Mouse (Mus musculus) lung, postnatal 10 days (tissue): ENCODE data around the gene Gm42906.

Experiments
- DNase-seq: peaks from one replicate; pipeline ENCODE4 v3.0.0; 2021

Gene Gm42906

DNA sequence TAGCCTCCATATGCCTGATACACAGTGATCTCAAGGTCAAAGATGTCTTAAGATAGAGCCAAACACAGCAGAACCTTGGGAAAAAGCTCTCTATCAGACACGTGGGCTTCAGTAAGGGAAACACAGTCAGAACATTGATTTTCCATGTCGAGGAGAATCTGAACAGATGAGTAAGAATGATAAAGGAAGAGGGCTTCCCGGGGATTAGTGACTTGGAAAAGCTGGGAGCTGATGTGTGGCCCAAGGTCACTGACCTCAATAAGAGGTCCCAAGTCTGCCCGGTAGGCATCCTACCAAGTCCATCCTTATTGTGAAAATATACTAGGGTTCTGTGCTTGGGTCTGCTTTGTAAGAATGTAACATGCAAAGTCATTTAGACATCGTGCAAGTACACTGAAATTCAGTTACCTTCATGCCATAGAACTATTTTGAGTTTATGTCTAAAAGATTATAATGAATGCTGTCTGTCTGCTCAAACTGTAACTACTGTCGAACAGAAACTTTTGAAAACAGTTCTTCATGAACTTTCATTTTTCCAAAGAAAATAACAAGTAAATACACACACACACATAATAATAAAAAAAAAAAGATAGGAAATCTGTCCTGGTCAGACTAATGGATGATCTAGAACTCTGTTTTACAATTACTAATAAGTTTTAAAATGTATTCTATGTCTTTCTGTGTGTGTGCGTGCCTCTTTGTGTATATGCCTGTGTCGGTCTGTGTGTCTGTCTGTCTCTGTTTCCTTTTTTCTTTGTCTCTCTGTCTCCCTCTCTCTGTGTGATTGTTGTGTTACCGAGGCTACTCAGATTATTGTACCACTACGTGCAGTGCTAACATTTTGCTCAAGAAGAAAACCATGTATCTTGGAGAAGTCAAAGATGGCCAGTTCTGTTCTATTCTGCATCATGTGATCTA, 322.6 kb downstream of the Gm42906 start:
- DNase-seq = no peak

GRCm38 (mm10) chr5:151104354-151105053, 323.5 kb downstream of the Gm42906 start:
- DNase-seq = no peak

DNA sequence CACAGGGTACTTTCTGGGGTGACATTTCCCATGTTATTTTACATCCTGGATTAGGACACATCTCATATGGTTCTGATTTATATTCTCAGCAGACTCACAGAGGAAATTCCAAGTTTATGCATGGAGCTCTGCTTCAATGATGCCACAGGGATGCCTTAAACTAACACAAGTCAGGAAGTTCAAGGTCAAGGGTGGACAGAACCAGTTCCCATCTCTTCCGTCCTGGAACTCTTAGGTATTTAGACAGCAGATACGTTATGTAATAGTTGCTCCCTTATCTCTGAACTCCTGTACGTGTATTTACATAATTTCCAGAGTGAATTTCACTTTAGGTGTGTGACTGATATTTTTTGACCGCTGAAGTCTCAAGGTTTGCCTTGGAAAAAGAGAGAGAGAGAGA, 324.7 kb downstream of the Gm42906 start:
- no peak for DNase-seq

- DNase-seq = no peak
Observed at GRCm38 (mm10) chr5:151102262-151102661, 325.7 kb downstream of the Gm42906 start.

DNA sequence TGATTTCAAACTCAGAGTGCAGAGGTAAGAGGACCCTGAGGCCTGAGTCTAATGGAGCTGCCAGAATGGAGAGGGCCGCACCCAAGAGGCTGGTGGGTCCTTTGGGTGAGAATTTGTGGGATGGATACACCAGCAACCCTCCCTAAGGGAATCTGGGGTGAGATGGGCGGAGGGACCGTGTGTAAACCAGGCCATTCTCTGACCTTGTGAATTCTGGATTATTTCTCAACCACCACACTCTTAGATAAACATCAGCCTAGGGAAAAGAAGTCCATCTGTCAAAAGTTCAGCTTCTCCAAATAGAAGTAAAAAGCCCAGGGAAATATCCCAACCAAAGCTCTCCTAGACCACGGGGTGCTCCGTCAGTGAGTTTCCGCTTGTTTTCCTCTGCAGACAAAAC, 332.0 kb downstream of the Gm42906 start:
- no peak for DNase-seq

DNA sequence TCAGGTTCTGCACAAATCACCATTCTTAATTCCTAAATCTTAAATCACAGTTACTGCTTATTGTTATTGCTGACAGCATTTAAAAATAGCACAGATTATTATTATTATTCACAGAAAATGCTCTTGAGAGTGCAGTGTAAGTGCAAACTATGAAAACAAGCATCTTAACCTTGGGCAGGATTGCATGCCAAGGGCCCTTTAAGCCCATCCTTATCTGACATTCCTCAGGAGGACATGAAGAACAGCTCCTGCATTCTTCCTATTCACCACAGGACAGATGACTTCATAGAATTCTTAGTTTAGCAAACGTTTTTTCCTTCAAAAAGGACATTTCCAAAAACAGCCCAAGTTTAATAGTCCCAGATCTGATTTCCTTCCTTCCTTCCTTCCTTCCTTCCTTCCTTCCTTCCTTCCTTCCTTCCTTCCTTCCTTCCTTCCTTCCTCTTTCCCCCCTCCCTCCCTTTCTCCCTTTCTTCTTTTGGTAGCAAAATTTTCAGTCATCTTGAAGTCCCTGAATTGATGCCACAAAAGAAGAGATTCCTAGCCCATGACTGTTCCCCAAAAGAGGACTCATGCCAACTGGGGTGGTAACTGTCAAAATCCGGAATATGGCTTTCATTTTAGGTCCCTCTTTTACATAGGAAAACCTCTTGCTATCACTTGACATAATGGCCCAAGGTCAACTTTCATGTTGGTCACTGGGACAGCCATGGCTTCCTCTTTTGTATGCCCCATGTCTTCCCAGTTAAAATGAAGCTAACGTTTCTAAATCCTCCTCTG, 334.9 kb downstream of the Gm42906 start:
- DNase-seq = no peak

DNA sequence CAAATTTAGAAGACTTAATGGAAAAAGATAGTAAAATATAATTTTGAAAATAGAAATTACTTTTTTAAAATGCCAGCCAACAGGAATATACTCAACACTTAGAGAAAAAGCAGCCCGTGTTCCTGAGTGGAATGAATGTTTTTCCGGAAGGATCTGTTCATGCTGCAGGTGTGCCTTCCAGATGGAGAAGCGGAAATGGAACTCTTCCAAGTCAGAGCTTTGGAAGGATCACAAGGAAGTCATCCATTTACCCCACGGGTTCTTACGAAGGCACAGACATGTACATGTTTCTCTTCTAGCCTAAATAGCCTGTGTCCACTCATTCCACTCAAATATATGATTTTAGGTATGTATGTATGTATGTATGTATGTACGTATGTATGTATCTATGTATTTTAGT, 337.0 kb downstream of the Gm42906 start:
- DNase-seq = no peak

- no peak for DNase-seq
Observed at GRCm38 (mm10) chr5:151089201-151089600, 338.8 kb downstream of the Gm42906 start.

DNA sequence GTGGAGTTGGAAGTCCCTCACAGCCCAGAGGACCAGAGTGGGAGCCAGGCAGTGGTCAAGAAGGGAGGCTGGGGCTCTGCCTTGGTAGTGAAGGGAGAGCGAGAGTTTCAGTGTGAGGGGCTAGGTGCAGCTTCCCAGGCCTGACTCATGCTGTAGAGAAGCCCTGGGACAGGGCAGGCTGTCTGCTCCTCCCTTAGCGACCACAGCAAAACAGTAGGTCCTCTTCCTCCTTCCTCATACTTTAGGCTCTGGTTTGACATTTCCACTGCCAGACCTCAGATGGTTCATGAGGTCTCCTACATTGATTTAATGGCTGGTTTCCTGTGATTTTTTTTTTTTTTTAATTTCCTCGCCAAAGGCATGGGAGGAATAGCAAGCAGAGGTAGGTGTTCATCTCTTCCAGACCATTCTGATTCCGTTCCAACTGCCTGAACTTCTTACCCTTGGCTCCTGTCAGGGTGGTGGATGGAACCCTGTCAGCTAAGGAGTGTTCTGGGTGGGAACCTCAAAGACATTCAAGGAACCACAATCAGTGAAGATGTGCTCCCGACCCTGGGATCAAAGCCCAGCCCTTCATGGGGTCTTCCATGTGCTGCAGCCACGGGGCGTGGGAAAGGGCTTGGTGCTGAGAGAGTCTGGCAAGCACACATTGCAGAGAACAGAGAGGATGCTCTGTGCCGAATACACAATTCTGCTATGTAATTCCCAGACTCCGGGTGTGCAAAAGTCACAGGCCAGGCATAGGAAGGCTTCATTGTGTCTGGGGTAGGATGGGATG, 341.3 kb downstream of the Gm42906 start:
- no peak for DNase-seq

DNA sequence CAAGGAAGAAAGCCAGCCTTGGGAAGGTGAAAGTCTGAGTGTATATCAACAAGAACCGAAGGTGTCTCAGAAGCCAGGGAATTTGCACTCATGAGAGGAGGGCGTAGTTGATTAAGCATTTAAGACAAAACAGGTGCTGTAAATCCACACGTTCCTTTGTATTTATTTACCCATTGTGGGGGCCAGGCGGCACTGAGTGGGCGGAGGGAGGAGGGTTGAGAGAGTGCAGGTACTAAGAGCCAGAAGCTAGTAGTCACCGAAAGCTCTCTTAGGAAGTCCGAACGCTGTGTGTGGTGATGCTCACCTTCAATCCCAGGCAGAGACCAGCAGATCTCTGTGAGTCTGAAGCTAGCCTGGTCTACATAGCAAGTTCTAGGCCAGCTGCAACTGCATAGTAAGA, 342.2 kb downstream of the Gm42906 start:
- DNase-seq = no peak

DNA sequence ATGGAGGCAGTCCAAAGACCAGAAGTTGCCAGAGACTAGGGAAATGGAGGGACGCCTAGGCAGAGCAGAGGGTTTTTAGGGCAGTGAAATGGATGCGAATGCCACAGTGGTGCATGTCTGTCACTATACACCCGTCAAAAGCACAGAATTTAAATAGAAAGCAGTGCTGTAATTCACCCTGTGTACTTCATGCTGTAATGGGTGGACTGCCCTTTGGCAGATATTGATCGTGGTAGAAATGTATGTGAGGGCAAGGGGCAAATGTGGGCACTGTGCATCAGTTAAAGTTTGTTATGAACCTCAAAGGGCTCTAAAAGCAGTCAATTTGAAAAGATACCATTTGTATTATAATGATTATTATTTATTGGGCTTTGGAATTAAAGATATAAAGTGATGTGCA, 347.7 kb downstream of the Gm42906 start:
- no peak for DNase-seq

DNA sequence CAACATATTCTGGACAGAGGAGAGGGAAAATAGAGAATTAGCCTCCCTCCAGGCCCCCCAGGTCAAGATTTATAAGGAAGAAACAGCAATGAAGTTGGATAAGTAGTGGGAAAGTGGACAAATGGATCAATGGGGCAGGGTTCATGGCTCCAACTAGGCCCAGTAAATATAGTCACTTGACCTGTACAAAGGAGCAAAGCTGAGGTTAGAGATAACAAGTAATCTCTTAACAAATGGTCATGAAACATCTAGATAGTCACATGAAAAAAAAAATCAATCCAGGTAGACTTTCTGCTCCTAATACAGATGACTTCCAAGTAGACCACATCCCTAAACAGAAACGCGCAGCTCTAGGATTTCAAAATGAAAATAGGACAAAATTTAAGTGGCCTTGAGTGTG, 350.0 kb downstream of the Gm42906 start:
- DNase-seq = no peak

DNA sequence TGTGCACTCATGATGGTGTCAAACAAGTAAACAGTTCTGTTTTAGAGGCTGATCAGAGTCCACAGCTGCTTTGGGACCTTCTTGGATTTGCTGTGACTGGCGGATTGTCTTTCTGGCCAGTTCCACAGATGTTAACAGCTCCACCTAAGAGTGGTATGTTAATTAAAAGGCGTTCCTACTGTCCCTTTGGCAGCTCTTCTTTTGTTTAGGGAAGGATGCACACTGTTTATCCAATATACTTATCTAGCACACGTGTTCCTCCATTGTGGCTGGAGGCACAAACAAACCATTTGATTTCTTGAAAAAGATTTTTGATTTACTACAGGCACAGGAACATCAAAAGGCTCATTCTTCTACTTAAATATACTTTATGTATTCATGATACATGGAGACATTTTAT, 351.0 kb downstream of the Gm42906 start:
- DNase-seq = no peak

GRCm38 (mm10) chr5:151074282-151074681, 353.7 kb downstream of the Gm42906 start:
- no peak for DNase-seq

DNA sequence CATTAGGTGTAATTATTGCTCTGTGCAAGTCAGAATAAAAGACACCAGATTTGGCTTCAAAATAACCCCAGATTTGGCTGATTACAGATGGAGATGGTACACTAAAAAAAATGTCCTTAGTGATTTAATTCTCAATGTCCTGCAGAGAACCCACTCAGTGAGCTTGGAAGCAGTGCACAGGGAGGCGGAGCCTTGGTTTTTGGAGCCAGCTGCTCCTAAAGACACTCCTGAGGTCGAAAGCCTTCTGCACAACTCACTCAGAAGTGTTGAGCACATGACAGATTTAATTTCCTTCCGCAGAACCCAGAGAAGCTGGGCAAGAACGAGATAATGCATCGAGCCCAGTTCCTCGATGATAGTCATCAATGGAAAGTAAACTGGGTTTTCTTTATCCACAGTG, 356.5 kb downstream of the Gm42906 start:
- no peak for DNase-seq

DNA sequence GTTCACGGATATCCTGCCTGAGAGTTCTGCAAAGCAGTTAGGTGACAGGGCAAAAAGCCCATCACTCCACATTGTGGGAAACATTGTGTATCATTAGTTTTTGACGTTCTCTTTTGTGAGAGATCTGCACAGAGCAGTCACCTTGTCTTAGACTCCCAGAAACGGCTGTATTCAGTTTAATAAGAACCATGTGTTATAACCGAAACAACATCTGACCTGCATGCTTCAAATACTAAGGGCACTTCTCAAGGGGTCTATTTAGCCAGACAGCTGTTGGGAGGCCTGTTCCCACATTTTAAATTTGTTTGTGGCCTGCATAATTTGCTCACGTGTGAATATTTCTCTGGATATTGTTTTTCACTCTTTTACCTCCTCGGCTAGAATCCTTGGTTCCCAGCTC, 357.1 kb downstream of the Gm42906 start:
- no peak for DNase-seq

DNA sequence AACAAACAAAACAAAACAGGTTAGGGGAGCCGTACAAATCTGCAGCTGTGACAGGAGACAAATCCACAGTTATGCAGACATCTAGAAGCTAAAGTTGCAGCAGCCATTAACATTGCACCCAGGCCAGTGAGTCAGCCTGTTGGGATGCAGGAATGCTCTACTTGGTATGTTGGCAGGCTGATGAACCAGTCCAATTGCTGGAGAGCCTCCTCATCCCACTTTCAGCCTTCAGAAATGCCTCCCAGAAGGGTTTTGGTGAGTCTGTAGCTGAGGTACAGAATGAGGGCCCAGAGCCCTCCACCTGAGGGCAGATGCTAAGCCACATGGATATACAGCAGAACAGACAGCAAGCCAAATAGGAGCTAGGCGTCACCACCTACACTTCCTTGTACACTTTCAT, 358.4 kb downstream of the Gm42906 start:
- no peak for DNase-seq

DNA sequence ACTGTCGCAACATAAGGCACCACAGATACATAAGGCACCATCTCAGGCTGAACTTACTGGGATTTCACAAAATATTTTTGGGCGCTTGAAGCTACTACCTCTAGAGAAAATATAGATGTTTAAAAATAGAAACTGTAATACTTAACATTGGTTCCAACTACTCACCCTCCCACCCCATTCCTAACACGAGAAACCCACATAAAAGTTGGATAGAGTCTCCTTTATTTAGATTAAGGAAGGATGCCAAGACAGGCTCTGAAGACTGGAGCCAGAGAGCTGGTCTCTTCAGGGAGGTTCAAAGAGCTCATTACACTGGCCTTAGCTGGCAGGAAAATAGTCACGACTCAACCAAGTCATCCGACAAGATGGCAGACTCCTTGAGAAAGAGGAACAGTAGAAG, 361.9 kb downstream of the Gm42906 start:
- DNase-seq = no peak

GRCm38 (mm10) chr5:151065228-151065627, 362.7 kb downstream of the Gm42906 start:
- peak; percentile 42 for DNase-seq

DNA sequence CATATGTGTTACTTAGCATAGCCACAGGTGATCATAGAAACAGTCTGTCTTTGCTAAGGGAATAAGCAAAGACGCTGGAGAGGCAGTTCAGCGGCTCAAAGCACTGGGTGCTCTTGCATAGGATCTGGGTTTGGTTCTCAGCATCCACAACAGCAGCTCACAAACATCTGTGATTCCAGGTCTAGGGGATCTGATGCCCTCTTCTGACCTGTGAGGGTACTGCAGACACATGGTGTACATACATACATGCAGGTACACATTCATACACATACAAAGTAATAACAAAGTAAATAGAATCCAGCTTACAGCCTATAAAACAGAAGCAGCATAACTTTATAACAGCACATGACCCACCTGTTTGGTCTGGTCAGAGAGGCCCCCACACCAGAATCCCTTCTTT, 366.0 kb downstream of the Gm42906 start:
- DNase-seq = no peak

GRCm38 (mm10) chr5:151060476-151060875, 367.5 kb downstream of the Gm42906 start:
- peak; percentile 72 for DNase-seq

DNA sequence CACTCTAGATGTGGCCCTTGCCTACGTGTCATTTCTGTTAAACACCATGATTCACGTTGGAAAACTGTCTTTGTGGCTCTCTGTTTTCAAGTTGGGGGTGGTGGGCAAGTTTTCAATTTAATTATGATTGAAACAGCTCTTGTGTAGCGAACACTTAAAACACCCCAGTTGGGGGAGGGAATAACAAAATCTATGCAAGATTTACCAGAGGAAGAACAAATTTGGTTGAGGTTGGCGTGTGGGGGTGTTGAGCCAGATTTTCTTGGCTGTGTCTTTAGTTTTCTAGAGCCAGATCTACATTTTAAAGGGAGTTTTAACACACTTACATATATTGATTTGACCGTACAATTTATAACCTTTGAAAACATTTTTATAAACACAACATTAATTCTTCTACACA, 368.2 kb downstream of the Gm42906 start:
- DNase-seq = no peak

- no peak for DNase-seq
Observed at GRCm38 (mm10) chr5:151059352-151059751, 368.6 kb downstream of the Gm42906 start.
